22 mouse cellular contexts compared by ENCODE assay signal in the genomic region with DNA sequence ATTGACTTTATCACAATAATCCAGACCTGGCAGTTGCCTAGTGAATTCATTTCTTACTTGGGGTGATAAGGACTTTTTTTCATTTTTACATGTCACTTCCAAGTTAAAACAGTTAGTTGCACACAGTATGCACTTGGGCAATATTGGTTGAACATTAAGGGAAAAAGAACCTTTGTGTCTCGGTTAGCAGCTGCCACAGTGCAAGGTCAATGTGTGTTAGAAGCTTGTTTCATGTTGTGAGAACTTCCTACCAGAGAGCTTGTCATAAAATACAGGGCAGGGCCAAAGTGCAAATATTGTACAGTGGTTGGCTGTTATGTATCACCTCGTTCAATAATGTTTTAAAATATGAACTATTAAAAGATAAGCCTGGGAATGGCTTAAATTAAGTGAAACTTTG.
DNase-seq lines count a peak whose midpoint lies in the region; ATAC-seq and TF ChIP-seq lines count a peak whose summit lies in the region.
"Had no signal": no experiment of that assay in that cellular context is flagged by ENCODE, and none has a peak within 500 bp of the region (broad histone marks: within the 10 kb centered on the region; RNA-seq: fewer than 3 reads in every experiment).

No protein-coding gene starts in this region.

- H3K9me3 ChIP-seq in stomach, embryonic 15.5 days: no peaks in the 10 kb centered on the region
- H3K9me3 ChIP-seq in stomach, postnatal 0 days (ENCODE audit: control insufficient read depth, low read length): no peaks in the 10 kb centered on the region
- H3K9me3 ChIP-seq in midbrain, embryonic 16.5 days (replicated peaks; ENCODE audit: control insufficient read depth, low read length, poor library complexity, severe bottlenecking): no peaks in the 10 kb centered on the region
- H3K9me3 ChIP-seq in midbrain, embryonic 14.5 days (ENCODE audit: control insufficient read depth, low read length): no peaks in the 10 kb centered on the region
- H3K9me3 ChIP-seq: embryonic facial prominence, embryonic 12.5 days; forebrain, embryonic 12.5 days; heart, embryonic 15.5 days; hindbrain, embryonic 10.5 days had no signal

- no peak overlapping the region for H3K9ac ChIP-seq in stomach, embryonic 15.5 days
- H3K9ac ChIP-seq in stomach, postnatal 0 days (ENCODE audit: low read length): no peak overlapping the region
- H3K9ac ChIP-seq in midbrain, embryonic 16.5 days (ENCODE audit: low read depth, low read length): no peak overlapping the region
- no peak overlapping the region for H3K9ac ChIP-seq in midbrain, embryonic 14.5 days (replicated peaks; ENCODE audit: low read length)
- H3K9ac ChIP-seq: embryonic facial prominence, embryonic 12.5 days; forebrain, embryonic 12.5 days; heart, embryonic 15.5 days had no signal

- TF ChIP-seq CTCF in stomach, postnatal 0 days (IDR thresholded peaks at IDR 0.05; ENCODE audit: low read depth): no peak

- WGBS in stomach, embryonic 15.5 days: 31% methylated on average over 2 of the region's 2 CpGs
- WGBS in stomach, postnatal 0 days: 38% methylated on average over 2 of the region's 2 CpGs
- WGBS in large intestine, adult 2 months: 20% methylated on average over 2 of the region's 2 CpGs
- WGBS in midbrain, embryonic 16.5 days: 75% methylated on average over 2 of the region's 2 CpGs
- WGBS in midbrain, embryonic 14.5 days: 75% methylated on average over 2 of the region's 2 CpGs

- no peak overlapping the region for H3K4me3 ChIP-seq in stomach, embryonic 15.5 days (replicated peaks)
- H3K4me3 ChIP-seq in stomach, postnatal 0 days (ENCODE audit: low read depth, low read length): no peak overlapping the region
- no peak overlapping the region for H3K4me3 ChIP-seq in midbrain, embryonic 16.5 days (ENCODE audit: low read depth, low read length)
- no peak overlapping the region for H3K4me3 ChIP-seq in midbrain, embryonic 14.5 days (replicated peaks; ENCODE audit: low read depth, low read length)
- H3K4me3 ChIP-seq: embryonic facial prominence, embryonic 12.5 days; forebrain, embryonic 12.5 days; heart, adult 2 months; heart, embryonic 15.5 days; hindbrain, embryonic 10.5 days had no signal

- no peak for TF ChIP-seq EP300 in stomach, postnatal 0 days (optimal IDR thresholded peaks at IDR 0.05)

- no peaks in the 10 kb centered on the region for H3K36me3 ChIP-seq in stomach, embryonic 15.5 days
- H3K36me3 ChIP-seq in stomach, postnatal 0 days (ENCODE audit: control insufficient read depth, insufficient read depth, low read length): no peaks in the 10 kb centered on the region
- no peaks in the 10 kb centered on the region for H3K36me3 ChIP-seq in midbrain, embryonic 16.5 days (ENCODE audit: control insufficient read depth, insufficient read depth, low read length)
- H3K36me3 ChIP-seq in midbrain, embryonic 14.5 days (ENCODE audit: control insufficient read depth, insufficient read depth, low read length): no peaks in the 10 kb centered on the region
- H3K36me3 ChIP-seq: embryonic facial prominence, embryonic 12.5 days; forebrain, embryonic 12.5 days; heart, embryonic 15.5 days; hindbrain, embryonic 10.5 days had no signal

- no peak overlapping the region for H3K4me2 ChIP-seq in stomach, embryonic 15.5 days
- H3K4me2 ChIP-seq in stomach, postnatal 0 days (replicated peaks; ENCODE audit: low read depth): no peak overlapping the region
- H3K4me2 ChIP-seq in midbrain, embryonic 16.5 days (ENCODE audit: low read length): no peak overlapping the region
- no peak overlapping the region for H3K4me2 ChIP-seq in midbrain, embryonic 14.5 days (ENCODE audit: low read length)
- H3K4me2 ChIP-seq: embryonic facial prominence, embryonic 12.5 days; forebrain, embryonic 12.5 days; heart, embryonic 11.5 days; heart, embryonic 15.5 days had no signal

- H3K4me1 ChIP-seq in stomach, embryonic 15.5 days: no peaks in the 10 kb centered on the region
- H3K4me1 ChIP-seq in stomach, postnatal 0 days (replicated peaks; ENCODE audit: control insufficient read depth, insufficient read depth): no peaks in the 10 kb centered on the region
- H3K4me1 ChIP-seq in midbrain, embryonic 16.5 days (ENCODE audit: control insufficient read depth, insufficient read depth, low read length): no peaks in the 10 kb centered on the region
- no peaks in the 10 kb centered on the region for H3K4me1 ChIP-seq in midbrain, embryonic 14.5 days (ENCODE audit: control insufficient read depth, insufficient read depth, low read length)
- H3K4me1 ChIP-seq: embryonic facial prominence, embryonic 12.5 days; forebrain, embryonic 12.5 days; heart, embryonic 15.5 days; hindbrain, embryonic 10.5 days had no signal

- DNase-seq in kidney, adult 9 months: peak; percentile 42
- no peak for DNase-seq in kidney, adult 11 months
- no peak for DNase-seq in stomach, postnatal 0 days (ENCODE audit: low spot score)
- peak; percentile 62 for DNase-seq in large intestine, adult 2 months (ENCODE audit: low read depth, low spot score)
- no peak for DNase-seq in midbrain, embryonic 14.5 days
- DNase-seq: adrenal gland, postnatal 14 days; cerebellum, adult 11-12 months; cerebellum, adult 9-10 months; cerebellum, postnatal 25 days; gastrocnemius, postnatal 10 days; heart, adult 2 months had no signal

- no peak overlapping the region for H3K27ac ChIP-seq in stomach, embryonic 15.5 days
- no peak overlapping the region for H3K27ac ChIP-seq in stomach, postnatal 0 days (replicated peaks)
- H3K27ac ChIP-seq in midbrain, embryonic 16.5 days (ENCODE audit: low read length): no peak overlapping the region
- H3K27ac ChIP-seq in midbrain, embryonic 14.5 days (replicated peaks; ENCODE audit: low read depth, low read length): no peak overlapping the region
- H3K27ac ChIP-seq: embryonic facial prominence, embryonic 12.5 days; forebrain, embryonic 12.5 days; heart, adult 2 months; heart, embryonic 15.5 days; hindbrain, embryonic 10.5 days had no signal

- ATAC-seq in stomach, embryonic 15.5 days (ENCODE audit: insufficient read depth, low FRiP score, low read depth): peak; percentile 53; the same call in 1 of the 2 replicates
- ATAC-seq in stomach, postnatal 0 days (ENCODE audit: low FRiP score, low TSS enrichment): no peak
- ATAC-seq in midbrain, embryonic 16.5 days: no peak
- no peak for ATAC-seq in midbrain, embryonic 14.5 days (ENCODE audit: low FRiP score, low TSS enrichment)
- ATAC-seq: activated CD4-positive, CD25-positive, alpha-beta regulatory T cell, adult 4 months; forebrain, embryonic 16.5 days; Patski had no signal

- no peaks in the 10 kb centered on the region for H3K27me3 ChIP-seq in stomach, embryonic 15.5 days (replicated peaks)
- H3K27me3 ChIP-seq in stomach, postnatal 0 days (ENCODE audit: control insufficient read depth, insufficient read depth, low read length): no peaks in the 10 kb centered on the region
- H3K27me3 ChIP-seq in midbrain, embryonic 16.5 days (ENCODE audit: control insufficient read depth, insufficient read depth, low read depth, low read length): no peaks in the 10 kb centered on the region
- H3K27me3 ChIP-seq in midbrain, embryonic 14.5 days (ENCODE audit: control insufficient read depth, insufficient read depth, low read length): no peaks in the 10 kb centered on the region
- H3K27me3 ChIP-seq: CH12.LX; embryonic facial prominence, embryonic 12.5 days; forebrain, embryonic 12.5 days; heart, embryonic 15.5 days; Patski had no signal

Comparison
In these comparisons a context has a peak if more than half of its experiments do, and no peak if none do; other contexts are left out.
1. DNase-seq: peak in kidney, adult 9 months (single experiment) and large intestine, adult 2 months (single experiment); none in kidney, adult 11 months (single experiment), stomach, postnatal 0 days (single experiment) and midbrain, embryonic 14.5 days (single experiment).